Mouse (Mus musculus) CH12.LX (cell line): ENCODE results near the gene Xylb. TPM values are rescaled to one million over a fixed set of nuclear protein-coding genes. Genes with fewer than 3 reads are reported as not detected.

ENCODE experiments used
- DNase-seq: peaks from one replicate; pipeline ENCODE4 v3.0.0-alpha.2; 2013; ENCODE audit errors: extremely low read depth
- H3K27ac ChIP-seq: 2 replicates; pipeline ENCODE4 v1.5.1; 2012; ENCODE audit warnings: low read depth, mild to moderate bottlenecking, control low read depth, moderate library complexity; ENCODE audit not compliant: insufficient read depth
- H3K27me3 ChIP-seq: replicated peaks from 2 replicates; pipeline ENCODE3; 2012; ENCODE audit warnings: inconsistent platforms
- H3K36me3 ChIP-seq, 2 experiments: replicated peaks in 1 of 2; 2 replicates each; pipeline versions ENCODE3 to v1.6.1; 2012; ENCODE audit warnings: inconsistent platforms in 1 of 2, low read length in 1 of 2, mild to moderate bottlenecking in 1 of 2, mixed read lengths in 1 of 2, moderate library complexity in 1 of 2; ENCODE audit not compliant: control insufficient read depth in 1 of 2, insufficient read depth in 1 of 2
- H3K4me1 ChIP-seq, 2 experiments: 2 replicates each; pipeline ENCODE4 v1.6.1; 2012; ENCODE audit warnings: inconsistent platforms in 1 of 2, moderate library complexity in 1 of 2; ENCODE audit not compliant: insufficient read depth in 2 of 2, control insufficient read depth in 1 of 2
- H3K4me2 ChIP-seq: 2 replicates; pipeline ENCODE4 v1.6.1; 2012; ENCODE audit warnings: low read depth, mild to moderate bottlenecking, control low read depth; ENCODE audit not compliant: poor library complexity, insufficient read depth, severe bottlenecking
- H3K4me3 ChIP-seq, 3 experiments: fragments of 150-350 bp in 1 of 3; sonication (generic) in 1 of 3; replicated peaks in 1 of 3; 2 replicates each; pipeline versions ENCODE3 to v1.5.1; 2011 to 2012; ENCODE audit warnings: low read depth in 2 of 3, low read length in 2 of 3, mild to moderate bottlenecking in 2 of 3, moderate library complexity in 2 of 3, control low read depth in 1 of 3, improper control_type of control experiment in 1 of 3, inconsistent platforms in 1 of 3, mixed read lengths in 1 of 3; ENCODE audit not compliant: poor library complexity in 1 of 3
- H3K79me2 ChIP-seq: replicated peaks from 2 replicates; pipeline ENCODE4 v1.6.1; 2012; ENCODE audit warnings: mild to moderate bottlenecking, moderate library complexity; ENCODE audit not compliant: control insufficient read depth, poor library complexity, insufficient read depth, severe bottlenecking; ENCODE audit errors: extremely low read depth
- H3K9ac ChIP-seq: 2 replicates; pipeline ENCODE4 v1.6.1; 2012; ENCODE audit warnings: low read depth, mild to moderate bottlenecking, control low read depth, moderate library complexity; ENCODE audit not compliant: insufficient read depth
- H3K9me3 ChIP-seq: replicated peaks from 2 replicates; pipeline ENCODE3; 2012; ENCODE audit warnings: low read length, inconsistent platforms, mixed read lengths
- BHLHE40 ChIP-seq: IDR thresholded peaks from 2 replicates; pipeline ENCODE4 v1.6.1; 2011; ENCODE audit warnings: mild to moderate bottlenecking, low read depth, low read length, improper control_type of control experiment
- CHD1 ChIP-seq: IDR thresholded peaks from 2 replicates; pipeline ENCODE4 v1.6.1; 2012; ENCODE audit warnings: low read depth, low read length, improper control_type of control experiment, inconsistent platforms
- CTCF ChIP-seq, 2 experiments: IDR thresholded peaks in 1 of 2; conservative IDR thresholded peaks in 1 of 2; 2 replicates each; pipeline ENCODE4 v1.5.1; 2011 to 2012; ENCODE audit warnings: low read depth in 2 of 2, low read length in 2 of 2, improper control_type of control experiment in 1 of 2, inconsistent platforms in 1 of 2, mild to moderate bottlenecking in 1 of 2, moderate library complexity in 1 of 2
- E2F4 ChIP-seq: IDR thresholded peaks from 2 replicates; pipeline ENCODE4 v1.6.1; 2011; ENCODE audit warnings: low read depth, low read length, improper control_type of control experiment; ENCODE audit not compliant: insufficient replicate concordance
- ELF1 ChIP-seq: IDR thresholded peaks from 2 replicates; pipeline ENCODE4 v1.6.1; 2014; ENCODE audit warnings: low read depth, mild to moderate bottlenecking, inconsistent platforms, low read length, improper control_type of control experiment
- EP300 ChIP-seq: IDR thresholded peaks from 2 replicates; pipeline ENCODE4 v1.6.1; 2011; ENCODE audit warnings: low read length, improper control_type of control experiment
- MAFK ChIP-seq: IDR thresholded peaks from 2 replicates; pipeline ENCODE4 v1.6.1; 2011; ENCODE audit warnings: low read length, improper control_type of control experiment; ENCODE audit not compliant: insufficient replicate concordance
- MAX ChIP-seq: IDR thresholded peaks from 2 replicates; pipeline ENCODE4 v1.6.1; 2011; ENCODE audit warnings: low read length, improper control_type of control experiment
- MAZ ChIP-seq: IDR thresholded peaks from 2 replicates; pipeline ENCODE4 v1.6.1; 2012; ENCODE audit warnings: low read depth, mild to moderate bottlenecking, inconsistent platforms, low read length, improper control_type of control experiment, moderate library complexity
- MXI1 ChIP-seq: IDR thresholded peaks from 2 replicates; pipeline ENCODE4 v1.6.1; 2011; ENCODE audit warnings: mild to moderate bottlenecking, low read depth, low read length, improper control_type of control experiment
- MYC ChIP-seq: IDR thresholded peaks from 2 replicates; pipeline ENCODE4 v1.6.1; 2011; ENCODE audit warnings: low read depth, mild to moderate bottlenecking, improper control_type of control experiment, low read length
- NELFE ChIP-seq: IDR thresholded peaks from 2 replicates; pipeline ENCODE4 v1.6.1; 2011; ENCODE audit warnings: low read depth, low read length, improper control_type of control experiment
- NRF1 ChIP-seq: IDR thresholded peaks from 2 replicates; pipeline ENCODE4 v1.6.1; 2014; ENCODE audit warnings: low read depth, mild to moderate bottlenecking, inconsistent platforms, low read length, improper control_type of control experiment, moderate library complexity
- PAX5 ChIP-seq: IDR thresholded peaks from 2 replicates; pipeline ENCODE4 v1.6.1; 2012; ENCODE audit warnings: low read length, inconsistent platforms, mixed read lengths
- POLR2A ChIP-seq: IDR thresholded peaks from 2 replicates; pipeline ENCODE4 v1.6.1; 2011; ENCODE audit warnings: low read depth, mild to moderate bottlenecking, improper control_type of control experiment, low read length
- RCOR1 ChIP-seq: conservative IDR thresholded peaks from 2 replicates; pipeline ENCODE4 v1.6.1; 2012; ENCODE audit warnings: low read depth, mild to moderate bottlenecking, inconsistent platforms, low read length, improper control_type of control experiment
- SIN3A ChIP-seq: IDR thresholded peaks from 2 replicates; pipeline ENCODE4 v1.6.1; 2012; ENCODE audit warnings: low read length, improper control_type of control experiment, inconsistent platforms
- TBP ChIP-seq: conservative IDR thresholded peaks from 2 replicates; pipeline ENCODE4 v1.6.1; 2011; ENCODE audit warnings: low read depth, low read length, improper control_type of control experiment
- UBTF ChIP-seq: IDR thresholded peaks from 2 replicates; pipeline ENCODE4 v1.6.1; 2012; ENCODE audit warnings: low read depth, mild to moderate bottlenecking, inconsistent platforms, low read length, improper control_type of control experiment, moderate library complexity
- USF1 ChIP-seq: IDR thresholded peaks from 2 replicates; pipeline ENCODE4 v1.6.1; 2014; ENCODE audit warnings: low read depth, mild to moderate bottlenecking, inconsistent platforms, low read length, improper control_type of control experiment
- USF2 ChIP-seq: conservative IDR thresholded peaks from 2 replicates; pipeline ENCODE4 v1.6.1; 2011; ENCODE audit warnings: low read depth, low read length, improper control_type of control experiment
- ZC3H11A ChIP-seq: IDR thresholded peaks from 2 replicates; pipeline ENCODE4 v1.6.1; 2012; ENCODE audit warnings: low read depth, mild to moderate bottlenecking, inconsistent platforms, low read length, improper control_type of control experiment
- ZKSCAN1 ChIP-seq: IDR thresholded peaks from 2 replicates; pipeline ENCODE4 v1.6.1; 2012; ENCODE audit warnings: low read depth, inconsistent platforms, low read length, improper control_type of control experiment, borderline replicate concordance
- ZMIZ1 ChIP-seq: IDR thresholded peaks from 2 replicates; pipeline ENCODE4 v1.6.1; 2012; ENCODE audit warnings: low read depth, mild to moderate bottlenecking, inconsistent platforms, low read length, improper control_type of control experiment
- ZNF384 ChIP-seq: IDR thresholded peaks from 2 replicates; pipeline ENCODE4 v1.6.1; 2012; ENCODE audit warnings: low read depth, low read length, improper control_type of control experiment, inconsistent platforms
- dilution Hi-C: fragments of 300-500 bp; cut with MboI; formaldehyde crosslinking; loops from 2 replicates; pipeline ENCODE4 v1.14.3; 2020; ENCODE audit warnings: low sequenced_read_pairs; ENCODE audit not compliant: extremely low pct_unique_long_range_greater_than_20kb, extremely low pct_ligation_motif_present
- in situ Hi-C: fragments of 300-500 bp; cut with MboI; formaldehyde crosslinking; loops from 3 replicates; pipeline ENCODE4 v1.14.3; 2019; ENCODE audit warnings: low sequenced_read_pairs, low pct_ligation_motif_present, low pct_unique_long_range_greater_than_20kb, mixed read lengths
- polyA plus RNA-seq: library from polyadenylated mRNA; unstranded; fragments of >175 nt; gene quantifications from 2 replicates; pipeline ENCODE4 v1.2.1, GENCODE M21; 2012; ENCODE audit warnings: low read depth; ENCODE audit not compliant: insufficient read length
- total RNA-seq, 2 experiments: library from RNA; depleted of rRNA; stranded (reverse); fragments of 300-350 nt in 1 of 2; fragments of >200 nt in 1 of 2; gene quantifications; 2 replicates each; pipeline ENCODE4 v1.2.3; 2012 to 2014

The Xylb gene
- total and polyA plus RNA-seq, 3 experiments, result 2.5 to 7.1 (median 4.8) TPM

GRCm38 (mm10) chr9:119322289-119323259 lies 34.6 kb upstream of the Xylb start, which contains the start of gene Oxsr1 (continued):
- TF ChIP-seq RCOR1 (peak; percentile 89), NRF1 (peak; percentile 86), USF2 (no peak), ZNF384 (peak; percentile 99), UBTF (no peak), MAZ (no peak), POLR2A (peak; percentile 82), ZMIZ1 (peak; percentile 50; the same call in 1 of the 2 replicates), MYC (peak; percentile 57; the same call in 1 of the 2 replicates)

GRCm38 (mm10) chr9:119323260-119323645 lies 33.9 kb upstream of the Xylb start:
- Histone ChIP-seq H3K27me3 (no peaks in the 10 kb centered on the region), H3K36me3 (peaks cover 1 to 11% of the 10 kb centered on the region in 2 experiments), H3K4me2 (peak overlapping the region; percentile 88), H3K27ac (peak overlapping the region; percentile 83), H3K4me1 (peaks cover 2 to 23% of the 10 kb centered on the region in 2 experiments; a peak in 2 of 4 replicates), H3K9ac (peak overlapping the region; percentile 84)
- DNase-seq, result no peak
- in situ Hi-C loops, result no loop called here
- dilution Hi-C loops, result no loop called here
- TF ChIP-seq EP300 (peak; percentile 3; the same call in 1 of the 2 replicates), SIN3A (no peak), E2F4 (no peak), CTCF (conservative IDR thresholded peaks at IDR 0.05 in 1 of 2, IDR thresholded peaks at IDR 0.05 in 1 of 2; ENCODE audit: low read depth in 2 of 2, low read length in 2 of 2) (no peak), MAZ (0 out of 2 replicates have a peak, but pooled peaks have one; percentile 9), ZC3H11A (no peak), PAX5 (no peak), NELFE (no peak), MAX (0 out of 2 replicates have a peak, but pooled peaks have one; percentile 5), CHD1 (peak; percentile 16; the same call in 1 of the 2 replicates), ELF1 (no peak), MAFK (no peak), USF2 (no peak), BHLHE40 (no peak; the same call in 1 of the 2 replicates), USF1 (no peak), TBP (no peak), ZKSCAN1 (no peak), MXI1 (no peak; the same call in 1 of the 2 replicates)
- TF ChIP-seq, all 38 proteins: peak for 4
- H3K4me3 ChIP-seq, result peak overlapping the region; percentile 50 to 81 (median 75)
- H3K9me3 ChIP-seq, result no peaks in the 10 kb centered on the region
- H3K79me2 ChIP-seq, result peaks cover 9% of the 10 kb centered on the region; the same call in 1 of the 2 replicates
